Mouse (Mus musculus): ENCODE measurements at regions not wholly inside any gene's neighbourhood (a gene's known extent, or its start where the extent isn't known, plus 50 kb on each side); places are given as distances from the start of the nearest gene placed in this dataset.

DNA sequence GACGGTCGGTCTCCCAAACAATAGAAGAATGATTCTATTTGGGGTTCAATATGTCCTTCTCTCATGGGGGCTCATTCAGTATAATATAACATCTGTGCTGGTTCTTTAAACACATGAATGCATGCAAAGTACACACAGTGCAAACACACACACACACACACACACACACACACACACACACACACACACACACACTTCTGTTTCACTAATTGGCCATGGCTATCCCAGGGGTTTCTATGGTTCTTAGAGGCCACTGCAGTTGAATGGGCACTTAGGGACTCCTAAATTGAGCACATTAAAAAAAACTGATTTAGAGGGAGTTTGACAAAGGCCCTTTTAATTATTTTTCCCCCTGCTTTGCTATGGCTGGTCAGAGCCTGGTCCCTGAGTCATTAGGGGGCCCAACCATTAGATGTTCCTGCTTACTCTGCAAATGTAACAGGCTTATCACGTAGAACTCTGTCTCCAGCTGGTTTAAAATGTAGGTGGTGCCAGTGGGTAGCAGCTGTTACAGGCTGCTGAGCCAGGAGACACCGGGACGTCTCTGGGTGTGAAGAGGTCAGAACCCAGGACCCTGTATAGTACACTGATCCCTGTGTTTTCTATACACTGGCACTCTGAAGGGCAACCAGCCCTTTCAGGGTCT, 82.1 kb upstream of the Tab2 start:
- peak overlapping the region; percentile 10; the same call in 1 of the 2 replicates for H3K27ac ChIP-seq (ENCODE audit: low read length)
- no peaks in the 10 kb centered on the region for H3K9me3 ChIP-seq (replicated peaks; ENCODE audit: control insufficient read depth, low read length, poor library complexity, severe bottlenecking)
- H3K9ac ChIP-seq (ENCODE audit: low read depth, low read length) = no peak overlapping the region
- H3K4me2 ChIP-seq (ENCODE audit: low read length) = no peak overlapping the region
- peak; percentile 83 for ATAC-seq
- WGBS = 4% methylated on average over 5 of the region's 5 CpGs
- H3K36me3 ChIP-seq (ENCODE audit: control insufficient read depth, insufficient read depth, low read length) = no peaks in the 10 kb centered on the region
- H3K27me3 ChIP-seq (ENCODE audit: control insufficient read depth, insufficient read depth, low read depth, low read length) = no peaks in the 10 kb centered on the region
- H3K4me1 ChIP-seq (ENCODE audit: control insufficient read depth, insufficient read depth, low read length) = peaks cover 9% of the 10 kb centered on the region
- no peak overlapping the region for H3K4me3 ChIP-seq (ENCODE audit: low read depth, low read length)

DNA sequence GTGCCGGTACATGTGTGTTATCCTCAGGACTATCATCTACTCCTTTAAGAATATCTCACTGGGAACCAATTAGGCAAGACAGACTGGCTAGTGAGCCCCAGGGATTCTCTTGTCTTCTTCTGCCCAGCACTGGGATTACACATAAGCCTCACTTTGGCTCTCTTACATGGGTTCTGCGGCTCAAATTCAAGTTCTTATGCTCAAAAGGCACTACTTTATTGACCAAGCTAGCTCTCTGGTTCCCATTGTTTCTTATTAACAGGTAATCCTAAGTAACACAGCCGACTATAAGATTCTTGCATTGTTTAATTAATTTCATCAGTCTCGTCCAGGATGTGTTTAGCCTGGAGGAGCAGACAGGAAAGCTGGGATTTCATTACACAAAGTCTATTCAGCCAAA, 80.3 kb upstream of the Tab2 start:
- H3K27ac ChIP-seq (ENCODE audit: low read length) = no peak overlapping the region
- H3K36me3 ChIP-seq (ENCODE audit: control insufficient read depth, insufficient read depth, low read length) = no peaks in the 10 kb centered on the region
- H3K4me3 ChIP-seq (ENCODE audit: low read depth, low read length) = no peak overlapping the region
- no peak overlapping the region for H3K9ac ChIP-seq (ENCODE audit: low read depth, low read length)
- no peak overlapping the region for H3K4me2 ChIP-seq (ENCODE audit: low read length)
- no peaks in the 10 kb centered on the region for H3K9me3 ChIP-seq (replicated peaks; ENCODE audit: control insufficient read depth, low read length, poor library complexity, severe bottlenecking)
- 47% methylated on average over 4 of the region's 4 CpGs for WGBS
- peaks cover 9% of the 10 kb centered on the region for H3K4me1 ChIP-seq (ENCODE audit: control insufficient read depth, insufficient read depth, low read length)
- no peak for ATAC-seq
- no peaks in the 10 kb centered on the region for H3K27me3 ChIP-seq (ENCODE audit: control insufficient read depth, insufficient read depth, low read depth, low read length)

DNA sequence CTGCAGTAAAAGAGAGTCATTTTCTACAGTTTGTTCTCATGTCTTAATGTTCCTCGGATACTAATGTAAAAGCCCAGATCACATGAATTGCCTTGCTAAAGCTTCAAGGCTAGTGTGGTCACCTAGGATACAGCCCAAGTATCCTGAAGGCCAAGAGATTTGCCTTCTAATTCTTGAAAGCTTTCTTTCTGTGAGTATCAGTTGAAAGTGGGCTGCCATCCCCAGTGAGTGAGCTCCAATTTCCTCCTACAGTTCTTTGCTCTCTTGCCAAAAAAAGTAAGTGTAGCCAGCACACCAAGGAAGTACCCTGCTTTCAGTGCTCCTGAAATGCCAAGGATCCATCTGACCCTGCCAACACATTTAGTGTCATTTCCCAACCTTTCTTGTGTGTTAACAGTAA, 79.3 kb upstream of the Tab2 start:
- Histone ChIP-seq H3K27ac (ENCODE audit: low read length) (no peak overlapping the region), H3K27me3 (ENCODE audit: control insufficient read depth, insufficient read depth, low read depth, low read length) (no peaks in the 10 kb centered on the region), H3K9me3 (replicated peaks; ENCODE audit: control insufficient read depth, low read length, poor library complexity, severe bottlenecking) (no peaks in the 10 kb centered on the region), H3K9ac (ENCODE audit: low read depth, low read length) (no peak overlapping the region), H3K4me1 (ENCODE audit: control insufficient read depth, insufficient read depth, low read length) (peaks cover 9% of the 10 kb centered on the region), H3K4me3 (ENCODE audit: low read depth, low read length) (no peak overlapping the region), H3K4me2 (ENCODE audit: low read length) (no peak overlapping the region), H3K36me3 (ENCODE audit: control insufficient read depth, insufficient read depth, low read length) (no peaks in the 10 kb centered on the region)
- WGBS = 17% methylated on average over 1 of the region's 1 CpGs
- ATAC-seq = peak; percentile 57

DNA sequence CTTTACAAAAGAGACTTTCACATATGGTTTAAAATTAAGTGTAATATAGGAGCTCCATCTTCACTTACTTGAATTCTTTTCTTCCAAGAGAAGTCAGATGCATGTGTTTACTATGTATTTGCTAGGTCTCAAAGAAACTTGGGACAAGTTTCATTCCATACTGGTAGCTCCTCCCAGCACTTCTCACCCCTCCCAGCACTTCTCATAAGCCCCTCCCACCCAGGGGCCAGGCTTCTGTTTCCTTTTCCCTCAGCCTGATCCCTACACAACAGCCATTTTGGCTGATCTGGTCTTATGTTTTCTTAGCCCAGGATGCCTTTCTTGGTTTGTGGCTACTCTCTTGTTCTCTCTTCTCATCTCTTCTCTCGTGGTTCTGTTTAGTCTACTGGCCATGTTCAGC, 76.2 kb upstream of the Tab2 start:
- Histone ChIP-seq H3K4me3 (ENCODE audit: low read depth, low read length) (no peak overlapping the region), H3K4me1 (ENCODE audit: control insufficient read depth, insufficient read depth, low read length) (0 out of 2 replicates have a peak, but pooled peaks cover 3% of the 10 kb centered on the region), H3K4me2 (ENCODE audit: low read length) (no peak overlapping the region), H3K9me3 (replicated peaks; ENCODE audit: control insufficient read depth, low read length, poor library complexity, severe bottlenecking) (no peaks in the 10 kb centered on the region), H3K27me3 (ENCODE audit: control insufficient read depth, insufficient read depth, low read depth, low read length) (no peaks in the 10 kb centered on the region), H3K27ac (ENCODE audit: low read length) (no peak overlapping the region), H3K9ac (ENCODE audit: low read depth, low read length) (no peak overlapping the region), H3K36me3 (ENCODE audit: control insufficient read depth, insufficient read depth, low read length) (no peaks in the 10 kb centered on the region)
- ATAC-seq = no peak
- WGBS = 77% methylated on average over 1 of the region's 1 CpGs

DNA sequence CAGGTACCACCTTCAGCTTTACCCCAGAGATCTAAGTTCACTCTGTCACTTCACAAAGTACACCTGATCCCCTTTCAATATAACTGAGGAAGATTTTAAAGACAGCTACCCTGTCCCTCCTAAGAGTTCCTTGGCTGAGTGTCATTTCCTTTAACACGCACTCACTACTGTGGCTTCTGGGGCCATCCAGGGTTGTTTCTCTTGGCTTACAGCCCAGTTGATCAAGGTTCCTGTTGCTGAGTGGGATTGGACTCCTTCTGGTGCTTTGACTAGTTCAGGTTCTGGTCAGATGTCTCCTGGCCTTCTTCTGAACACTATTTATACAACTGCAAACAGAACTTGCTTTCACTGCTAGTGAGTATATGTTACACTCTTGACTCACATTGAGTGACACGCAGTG, 72.8 kb upstream of the Tab2 start:
- WGBS = 81% methylated on average over 2 of the region's 2 CpGs

DNA sequence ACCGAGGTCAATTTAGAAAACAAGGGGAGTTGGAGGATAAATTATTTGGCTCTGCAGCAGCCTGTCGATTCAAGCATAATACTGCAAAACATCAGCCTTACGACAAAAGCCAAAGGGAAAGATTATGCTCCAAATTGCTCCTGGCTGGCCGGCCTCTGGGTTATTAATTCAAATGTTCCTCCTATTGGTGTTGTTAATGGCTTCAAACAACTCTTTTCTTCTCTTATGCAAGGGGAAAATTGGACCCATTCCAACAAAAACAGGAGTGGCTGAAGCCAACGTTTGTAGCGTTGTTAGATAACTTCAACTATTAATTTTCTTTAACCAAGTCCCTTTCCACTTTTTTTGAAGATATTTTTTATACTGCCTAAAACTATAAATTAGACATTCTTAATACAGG, 71.0 kb upstream of the Tab2 start:
- Histone ChIP-seq H3K27me3 (ENCODE audit: control insufficient read depth, insufficient read depth, low read depth, low read length) (no peaks in the 10 kb centered on the region), H3K27ac (ENCODE audit: low read length) (no peak overlapping the region), H3K4me3 (ENCODE audit: low read depth, low read length) (no peak overlapping the region), H3K9me3 (replicated peaks; ENCODE audit: control insufficient read depth, low read length, poor library complexity, severe bottlenecking) (no peaks in the 10 kb centered on the region), H3K4me1 (ENCODE audit: control insufficient read depth, insufficient read depth, low read length) (0 out of 2 replicates have a peak, but pooled peaks cover 2% of the 10 kb centered on the region), H3K36me3 (ENCODE audit: control insufficient read depth, insufficient read depth, low read length) (no peaks in the 10 kb centered on the region), H3K4me2 (ENCODE audit: low read length) (no peak overlapping the region), H3K9ac (ENCODE audit: low read depth, low read length) (no peak overlapping the region)
- WGBS = 28% methylated on average over 6 of the region's 6 CpGs
- no peak for ATAC-seq

More for the DNA sequence above, 72.8 kb upstream of the Tab2 start:
- Histone ChIP-seq H3K36me3 (ENCODE audit: control insufficient read depth, insufficient read depth, low read length) (no peaks in the 10 kb centered on the region), H3K27ac (ENCODE audit: low read length) (no peak overlapping the region), H3K27me3 (ENCODE audit: control insufficient read depth, insufficient read depth, low read depth, low read length) (no peaks in the 10 kb centered on the region), H3K4me3 (ENCODE audit: low read depth, low read length) (no peak overlapping the region), H3K4me2 (ENCODE audit: low read length) (no peak overlapping the region), H3K4me1 (ENCODE audit: control insufficient read depth, insufficient read depth, low read length) (0 out of 2 replicates have a peak, but pooled peaks cover 2% of the 10 kb centered on the region), H3K9ac (ENCODE audit: low read depth, low read length) (no peak overlapping the region), H3K9me3 (replicated peaks; ENCODE audit: control insufficient read depth, low read length, poor library complexity, severe bottlenecking) (no peaks in the 10 kb centered on the region)
- ATAC-seq = no peak

DNA sequence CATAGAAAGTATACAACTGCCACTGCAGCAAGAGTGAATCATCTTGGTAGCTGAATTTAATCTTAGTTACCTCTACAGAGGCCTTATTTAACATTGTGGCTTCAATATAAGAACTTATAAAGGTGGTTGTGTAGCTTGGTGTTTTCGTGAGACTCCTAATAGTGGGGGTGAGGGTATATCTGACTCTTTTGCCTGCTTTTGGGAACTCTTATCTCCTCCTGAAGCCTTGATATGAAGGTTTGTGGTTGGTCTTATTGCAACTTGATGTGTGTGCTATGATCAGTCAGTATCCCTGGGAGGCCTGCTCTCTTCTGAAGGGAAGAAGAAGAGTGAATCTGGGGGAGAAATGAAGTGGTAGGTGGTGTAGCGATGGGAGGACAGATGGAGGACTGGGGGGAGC, 67.7 kb upstream of the Tab2 start:
- Histone ChIP-seq H3K9ac (ENCODE audit: low read depth, low read length) (no peak overlapping the region), H3K9me3 (replicated peaks; ENCODE audit: control insufficient read depth, low read length, poor library complexity, severe bottlenecking) (no peaks in the 10 kb centered on the region), H3K36me3 (ENCODE audit: control insufficient read depth, insufficient read depth, low read length) (no peaks in the 10 kb centered on the region), H3K4me3 (ENCODE audit: low read depth, low read length) (no peak overlapping the region), H3K27ac (ENCODE audit: low read length) (no peak overlapping the region), H3K4me1 (ENCODE audit: control insufficient read depth, insufficient read depth, low read length) (0 out of 2 replicates have a peak, but pooled peaks cover 2% of the 10 kb centered on the region), H3K4me2 (ENCODE audit: low read length) (no peak overlapping the region), H3K27me3 (ENCODE audit: control insufficient read depth, insufficient read depth, low read depth, low read length) (no peaks in the 10 kb centered on the region)
- WGBS = 89% methylated on average over 2 of the region's 2 CpGs
- ATAC-seq = no peak

DNA sequence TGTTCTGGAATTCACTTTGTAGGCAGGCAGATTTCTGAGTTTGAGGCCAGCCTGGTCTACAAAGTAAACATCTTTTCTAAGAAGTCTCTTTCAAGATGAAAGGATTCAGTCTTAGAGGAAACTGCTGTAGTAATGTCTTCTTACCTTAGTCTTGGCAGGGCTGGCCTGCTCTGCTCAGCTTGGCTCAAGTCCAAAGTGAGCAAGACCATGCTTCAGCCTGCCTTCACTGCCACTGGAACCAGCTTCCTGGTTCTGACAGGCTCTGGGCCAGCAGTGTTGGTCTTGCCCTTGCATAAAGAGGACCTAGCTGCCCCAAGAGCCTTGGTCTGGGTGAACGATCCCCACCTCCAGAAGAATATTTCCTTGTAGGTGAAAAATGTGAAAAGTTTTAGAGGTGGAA, 65.9 kb upstream of the Tab2 start:
- Histone ChIP-seq H3K4me3 (ENCODE audit: low read depth, low read length) (no peak overlapping the region), H3K9ac (ENCODE audit: low read depth, low read length) (no peak overlapping the region), H3K27ac (ENCODE audit: low read length) (no peak overlapping the region), H3K9me3 (replicated peaks; ENCODE audit: control insufficient read depth, low read length, poor library complexity, severe bottlenecking) (no peaks in the 10 kb centered on the region), H3K4me2 (ENCODE audit: low read length) (no peak overlapping the region), H3K4me1 (ENCODE audit: control insufficient read depth, insufficient read depth, low read length) (0 out of 2 replicates have a peak, but pooled peaks cover 2% of the 10 kb centered on the region), H3K36me3 (ENCODE audit: control insufficient read depth, insufficient read depth, low read length) (no peaks in the 10 kb centered on the region), H3K27me3 (ENCODE audit: control insufficient read depth, insufficient read depth, low read depth, low read length) (no peaks in the 10 kb centered on the region)
- ATAC-seq = no peak
- 90% methylated on average over 1 of the region's 1 CpGs for WGBS

DNA sequence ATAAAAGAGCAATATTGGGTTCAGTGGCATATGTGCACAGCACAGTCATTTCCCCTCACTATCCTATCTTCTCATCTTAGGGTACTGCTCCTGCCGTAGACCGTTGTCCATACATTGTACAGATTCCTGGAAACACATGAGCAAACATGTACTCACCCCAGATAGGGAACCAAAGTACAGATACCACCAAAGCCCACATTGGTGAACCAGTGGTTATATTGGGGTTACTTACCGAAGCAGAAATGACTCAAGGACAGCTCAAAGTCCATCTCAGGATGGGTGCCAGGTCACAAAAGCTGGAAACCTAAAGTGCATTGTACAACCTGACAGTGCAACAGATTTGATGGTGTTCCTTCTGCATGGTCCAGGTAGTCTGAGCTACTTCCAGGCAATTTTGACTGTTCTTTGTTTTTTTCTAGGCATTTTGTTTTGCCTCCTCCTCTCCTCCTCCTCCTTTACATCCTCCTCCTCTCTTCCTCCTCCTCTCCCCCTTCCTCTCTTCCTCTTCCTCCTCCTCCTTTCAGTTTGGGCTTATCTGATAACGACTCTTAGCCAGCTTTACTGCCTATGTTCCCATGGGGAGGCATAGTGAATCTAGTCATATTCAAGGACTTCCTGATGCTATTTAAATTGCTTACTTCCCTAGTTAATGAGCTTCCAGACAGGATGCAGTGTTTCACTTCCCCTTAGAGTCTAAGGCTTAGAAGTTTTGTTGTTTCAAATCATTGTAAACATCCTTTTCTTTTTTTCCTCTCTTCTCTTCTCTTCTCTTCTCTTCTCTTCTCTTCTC, 65.1 kb upstream of the Tab2 start:
- no peak overlapping the region for H3K4me2 ChIP-seq (ENCODE audit: low read length)
- H3K4me3 ChIP-seq (ENCODE audit: low read depth, low read length) = no peak overlapping the region
- H3K36me3 ChIP-seq (ENCODE audit: control insufficient read depth, insufficient read depth, low read length) = no peaks in the 10 kb centered on the region
- WGBS = 73% methylated on average over 4 of the region's 4 CpGs
- H3K9ac ChIP-seq (ENCODE audit: low read depth, low read length) = no peak overlapping the region
- H3K27me3 ChIP-seq (ENCODE audit: control insufficient read depth, insufficient read depth, low read depth, low read length) = no peaks in the 10 kb centered on the region
- H3K4me1 ChIP-seq (ENCODE audit: control insufficient read depth, insufficient read depth, low read length) = no peaks in the 10 kb centered on the region
- H3K9me3 ChIP-seq (replicated peaks; ENCODE audit: control insufficient read depth, low read length, poor library complexity, severe bottlenecking) = no peaks in the 10 kb centered on the region
- no peak for ATAC-seq
- no peak overlapping the region for H3K27ac ChIP-seq (ENCODE audit: low read length)

Measured in midbrain, embryonic 16.5 days (tissue).